Mouse (Mus musculus): ENCODE measurements around the gene Grk1. TPM values are rescaled to one million over a fixed set of nuclear protein-coding genes. Genes with fewer than 3 reads are reported as not detected.

Grk1 gene
- polyA plus RNA-seq, 1 experiment: not detected

GRCm38 (mm10) chr8:13466989-13467388 lies 62.1 kb downstream of the Grk1 start:
- no peaks in the 10 kb centered on the region for H3K4me1 ChIP-seq (ENCODE audit: control insufficient read depth, insufficient read depth, low read length)
- peak; percentile 38; the same call in 1 of the 2 replicates for TF ChIP-seq CTCF (IDR thresholded peaks at IDR 0.05; ENCODE audit: borderline replicate concordance, insufficient read depth, low read length)
- no peak for TF ChIP-seq POLR2A (IDR thresholded peaks at IDR 0.05; ENCODE audit: low read depth, low read length)

GRCm38 (mm10) chr8:13468737-13469136 lies 63.9 kb downstream of the Grk1 start:
- H3K27ac ChIP-seq (ENCODE audit: insufficient read depth, low read length): no peak overlapping the region
- TF ChIP-seq CTCF (IDR thresholded peaks at IDR 0.05; ENCODE audit: borderline replicate concordance, insufficient read depth, low read length): no peak
- no peak overlapping the region for H3K4me3 ChIP-seq (ENCODE audit: insufficient read depth, low read length)
- no peaks in the 10 kb centered on the region for H3K4me1 ChIP-seq (ENCODE audit: control insufficient read depth, insufficient read depth, low read length)

More at GRCm38 (mm10) chr8:13466989-13467388, 62.1 kb downstream of the Grk1 start:
- Histone ChIP-seq H3K4me3 (ENCODE audit: insufficient read depth, low read length) (no peak overlapping the region), H3K27ac (ENCODE audit: insufficient read depth, low read length) (no peak overlapping the region)

GRCm38 (mm10) chr8:13471484-13471883 lies 66.6 kb downstream of the Grk1 start:
- H3K4me3 ChIP-seq (ENCODE audit: insufficient read depth, low read length): no peak overlapping the region
- H3K4me1 ChIP-seq (ENCODE audit: control insufficient read depth, insufficient read depth, low read length): no peaks in the 10 kb centered on the region
- H3K27ac ChIP-seq (ENCODE audit: insufficient read depth, low read length): no peak overlapping the region
- TF ChIP-seq POLR2A (IDR thresholded peaks at IDR 0.05; ENCODE audit: low read depth, low read length): no peak
- TF ChIP-seq CTCF (IDR thresholded peaks at IDR 0.05; ENCODE audit: borderline replicate concordance, insufficient read depth, low read length): no peak

Other genes with a start within 250 kb of the Grk1 start
- 604 and 655 TPM in 2 replicates for gene Lamp1, start 245.9 kb upstream of the Grk1 start, polyA plus RNA-seq (2011; ENCODE audit: insufficient read length, low read depth, missing spikeins)
- 0.70 and 2.1 TPM in 2 replicates for gene Grtp1, start 204.5 kb upstream of the Grk1 start, polyA plus RNA-seq (2011; ENCODE audit: insufficient read length, low read depth, missing spikeins)
- gene Adprhl1, start 150.9 kb upstream of the Grk1 start, polyA plus RNA-seq (2011; ENCODE audit: insufficient read length, low read depth, missing spikeins): not detected in 2 replicates
- 15.3 and 19.1 TPM in 2 replicates for gene Dcun1d2, start 117.0 kb upstream of the Grk1 start, polyA plus RNA-seq (2011; ENCODE audit: insufficient read length, low read depth, missing spikeins)
- gene Tmco3, start 116.9 kb upstream of the Grk1 start, polyA plus RNA-seq (2011; ENCODE audit: insufficient read length, low read depth, missing spikeins): 32.8 and 42.2 TPM in 2 replicates
- gene Tfdp1, start 66.3 kb upstream of the Grk1 start, polyA plus RNA-seq (2011; ENCODE audit: insufficient read length, low read depth, missing spikeins): 130 and 153 TPM in 2 replicates
- not detected in 2 replicates for gene Atp4b, start 8.3 kb upstream of the Grk1 start, polyA plus RNA-seq (2011; ENCODE audit: insufficient read length, low read depth, missing spikeins)
- not detected in 2 replicates for gene Tmem255b, start 30.1 kb downstream of the Grk1 start, polyA plus RNA-seq (2011; ENCODE audit: insufficient read length, low read depth, missing spikeins)
- gene Gas6, start 89.4 kb downstream of the Grk1 start, polyA plus RNA-seq (2011; ENCODE audit: insufficient read length, low read depth, missing spikeins): 111 and 131 TPM in 2 replicates
- not detected in 2 replicates for gene 1700029H14Rik, start 157.4 kb downstream of the Grk1 start, polyA plus RNA-seq (2011; ENCODE audit: insufficient read length, low read depth, missing spikeins)